Mouse (Mus musculus) B cell, adult 62 days (primary cell): ENCODE data around the gene Fam133b. TPM values are rescaled to one million over a fixed set of nuclear protein-coding genes. Genes with fewer than 3 reads are reported as not detected.

Experiments
- total RNA-seq: library from RNA; stranded (reverse); gene quantifications from 4 replicates; pipeline ENCODE4 v1.2.4, GENCODE M21; 2023

Gene Fam133b
- total RNA-seq: 99.2 to 116 TPM (median 110 TPM) in 4 replicates

GRCm38 (mm10) chr5:3543629-3544479, at the start of gene Fam133b:
TSS of gene Fam133b (plus strand) at chr5:3543833.

GRCm38 (mm10) chr5:3571266-3571665, 27.6 kb downstream of the Fam133b start, which contains the start of gene 1700109H08Rik:
TSS of gene 1700109H08Rik (plus strand) at chr5:3571566.

GRCm38 (mm10) chr5:3595693-3596398, 52.2 kb downstream of the Fam133b start, which contains the start of gene Pex1:
TSS of gene Pex1 (plus strand) at chr5:3596066.

GRCm38 (mm10) chr5:3596399-3596766, 52.8 kb downstream of the Fam133b start, which contains the start of gene Rbm48:
TSS of gene Rbm48 (minus strand) at chr5:3596585.

Other genes with a start within 250 kb of the Fam133b start
- 30.0 to 42.5 TPM (median 37.7 TPM) in 4 replicates for gene Cdk6, start 202.3 kb upstream of the Fam133b start, total RNA-seq
- gene 1700109H08Rik, start 27.7 kb downstream of the Fam133b start, total RNA-seq: 26.3 to 32.8 TPM (median 26.9 TPM) in 4 replicates
- gene Pex1, start 52.2 kb downstream of the Fam133b start, total RNA-seq: 18.0 to 27.7 TPM (median 26.6 TPM) in 4 replicates
- 64.6 to 84.4 TPM (median 74.8 TPM) in 4 replicates for gene Rbm48, start 52.8 kb downstream of the Fam133b start, total RNA-seq
- not detected in 4 replicates for gene Tmbim7, start 107.3 kb downstream of the Fam133b start, total RNA-seq
- 31.6 to 51.4 TPM (median 47.3 TPM) in 4 replicates for gene Gatad1, start 113.4 kb downstream of the Fam133b start, total RNA-seq